Mouse (Mus musculus): ENCODE data around the gene Pp2d1. TPM values are rescaled to one million over a fixed set of nuclear protein-coding genes. Genes with fewer than 3 reads are reported as not detected.

The Pp2d1 gene
- not detected for polyA plus RNA-seq (2015; fragmentation: Illumina TruSeq; extraction: RNeasy Lipid Tissue Mini Kit (QIAGEN cat#74804); ENCODE audit: insufficient read depth, low replicate concordance)

GRCm38 (mm10) chr17:53539351-53539750 is at the start of gene Pp2d1:
Gene Pp2d1, minus strand, starts transcription at chr17:53539451.

GRCm38 (mm10) chr17:53566161-53566918 is 27.1 kb upstream of the Pp2d1 start, which contains the start of gene Kat2b:
Gene Kat2b, plus strand, starts transcription at chr17:53566861.

GRCm38 (mm10) chr17:53478858-53479603 is 60.2 kb downstream of the Pp2d1 start, which contains the start of gene Rab5a:
Gene Rab5a, plus strand, starts transcription at chr17:53479234.

GRCm38 (mm10) chr17:53462603-53463495 is 76.4 kb downstream of the Pp2d1 start, which contains the start of gene Efhb:
Gene Efhb, minus strand, starts transcription at chr17:53463321.

Other genes starting within 250 kb of the Pp2d1 start
- 0.15 TPM for gene Efhb, start 76.1 kb downstream of the Pp2d1 start, polyA plus RNA-seq (2015; fragmentation: Illumina TruSeq; extraction: RNeasy Lipid Tissue Mini Kit (QIAGEN cat#74804); ENCODE audit: insufficient read depth, low replicate concordance)
- 67.7 TPM for gene Rab5a, start 60.2 kb downstream of the Pp2d1 start, polyA plus RNA-seq (2015; fragmentation: Illumina TruSeq; extraction: RNeasy Lipid Tissue Mini Kit (QIAGEN cat#74804); ENCODE audit: insufficient read depth, low replicate concordance)
- 35.0 TPM for gene Kat2b, start 27.4 kb upstream of the Pp2d1 start, polyA plus RNA-seq (2015; fragmentation: Illumina TruSeq; extraction: RNeasy Lipid Tissue Mini Kit (QIAGEN cat#74804); ENCODE audit: insufficient read depth, low replicate concordance)
- gene Sgo1, start 149.9 kb upstream of the Pp2d1 start, polyA plus RNA-seq (2015; fragmentation: Illumina TruSeq; extraction: RNeasy Lipid Tissue Mini Kit (QIAGEN cat#74804); ENCODE audit: insufficient read depth, low replicate concordance): 5.9 TPM